Mouse (Mus musculus) megakaryocyte, embryonic 14.5 days (primary cell): ENCODE measurements at regions not wholly inside any gene's neighbourhood (a gene's known extent, or its start where the extent isn't known, plus 50 kb on each side); places are given as distances from the start of the nearest gene placed in this dataset.

Experiments used
- FLI1 ChIP-seq: IDR thresholded peaks from 2 replicates; pipeline ENCODE4 v1.6.1; 2012; ENCODE audit warnings: low read length, inconsistent platforms, mixed read lengths
- GATA1 ChIP-seq: IDR thresholded peaks from 3 replicates; pipeline ENCODE4 v1.6.1; 2012; ENCODE audit warnings: mixed read lengths, low read length, inconsistent platforms, borderline replicate concordance

DNA sequence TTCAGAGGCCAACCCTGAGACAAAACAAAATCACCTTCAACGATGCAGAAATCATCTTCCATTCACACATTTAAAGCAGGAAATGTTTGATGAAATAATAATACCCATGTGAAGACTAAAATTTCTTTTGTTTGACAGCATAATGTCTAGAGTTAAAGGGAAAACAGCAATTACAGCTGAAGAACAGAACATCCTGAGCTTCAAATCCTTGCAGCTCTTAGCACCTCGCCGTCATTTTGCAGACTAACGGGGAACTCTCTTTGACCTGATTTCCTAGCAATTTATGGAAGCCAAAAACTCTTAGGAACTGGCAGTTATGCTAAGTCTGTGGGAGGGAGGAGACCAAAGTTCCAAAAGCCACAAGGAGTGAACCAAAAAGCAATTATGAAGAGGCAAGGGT, 115.3 kb downstream of the Tmem215 start:
- TF ChIP-seq GATA1 (no peak), FLI1 (no peak)
